Mouse (Mus musculus) liver, postnatal 0 days (tissue): ENCODE data around the gene Itpr1.

Experiments
- CTCF ChIP-seq: sonication (generic); IDR thresholded peaks from 2 replicates; pipeline ENCODE4 v1.5.1; 2016; ENCODE audit warnings: antibody characterized with exemption, low read depth
- EP300 ChIP-seq: IDR thresholded peaks from 2 replicates; pipeline ENCODE4 v1.6.1; 2016; ENCODE audit warnings: antibody characterized with exemption, low read depth, mild to moderate bottlenecking

DNA sequence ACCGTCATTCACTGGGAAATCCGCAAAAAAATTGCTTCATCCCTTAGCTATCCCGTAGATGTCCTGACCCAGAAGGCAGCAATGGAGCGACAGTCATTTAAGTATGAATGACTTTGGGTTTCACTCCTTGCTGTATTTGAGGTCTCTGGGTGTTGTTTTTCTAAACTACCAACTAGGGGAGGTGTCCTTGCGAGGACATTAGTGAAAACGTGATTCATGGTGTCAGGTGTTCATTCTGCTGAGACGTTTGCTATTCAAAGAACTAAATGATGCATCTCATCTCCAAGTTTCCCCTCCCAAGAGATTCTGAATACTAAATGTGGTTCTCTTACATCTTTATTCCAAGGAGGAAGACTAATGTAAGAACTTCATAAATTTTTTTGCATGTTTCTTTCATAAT, 332.0 kb downstream of the Itpr1 start:
- TF ChIP-seq CTCF (no peak), EP300 (no peak)
